Mouse (Mus musculus): ENCODE results near the gene Rnf207. TPM values are rescaled to one million over a fixed set of nuclear protein-coding genes. Genes with fewer than 3 reads are reported as not detected.

The Rnf207 gene
- 0.35 TPM in 1 of 2 replicates, not detected in the other for total RNA-seq (2017)

GRCm38 (mm10) chr4:152318517-152319234, at the start of gene Rnf207:
TSS of gene Rnf207 (minus strand) at chr4:152318993.
- ATAC-seq (replicated peaks in 1 of 2; ENCODE audit: insufficient read depth in 1 of 2, low FRiP score in 2 of 2, low TSS enrichment in 1 of 2, low read depth in 1 of 2, poor library complexity in 2 of 2, severe bottlenecking in 2 of 2) = peak; percentile 80

- ATAC-seq (replicated peaks in 1 of 2; ENCODE audit: insufficient read depth in 1 of 2, low FRiP score in 2 of 2, low TSS enrichment in 1 of 2, low read depth in 1 of 2, poor library complexity in 2 of 2, severe bottlenecking in 2 of 2) = no peak
Observed at GRCm38 (mm10) chr4:152365228-152365627, 46.4 kb upstream of the Rnf207 start.

- ATAC-seq (replicated peaks in 1 of 2; ENCODE audit: insufficient read depth in 1 of 2, low FRiP score in 2 of 2, low TSS enrichment in 1 of 2, low read depth in 1 of 2, poor library complexity in 2 of 2, severe bottlenecking in 2 of 2) = peak; percentile 74 to 83
Observed at GRCm38 (mm10) chr4:152362180-152362579, 43.4 kb upstream of the Rnf207 start.

GRCm38 (mm10) chr4:152360855-152361254, 42.1 kb upstream of the Rnf207 start:
- peak; percentile 56 to 66 for ATAC-seq (replicated peaks in 1 of 2; ENCODE audit: insufficient read depth in 1 of 2, low FRiP score in 2 of 2, low TSS enrichment in 1 of 2, low read depth in 1 of 2, poor library complexity in 2 of 2, severe bottlenecking in 2 of 2)

DNA sequence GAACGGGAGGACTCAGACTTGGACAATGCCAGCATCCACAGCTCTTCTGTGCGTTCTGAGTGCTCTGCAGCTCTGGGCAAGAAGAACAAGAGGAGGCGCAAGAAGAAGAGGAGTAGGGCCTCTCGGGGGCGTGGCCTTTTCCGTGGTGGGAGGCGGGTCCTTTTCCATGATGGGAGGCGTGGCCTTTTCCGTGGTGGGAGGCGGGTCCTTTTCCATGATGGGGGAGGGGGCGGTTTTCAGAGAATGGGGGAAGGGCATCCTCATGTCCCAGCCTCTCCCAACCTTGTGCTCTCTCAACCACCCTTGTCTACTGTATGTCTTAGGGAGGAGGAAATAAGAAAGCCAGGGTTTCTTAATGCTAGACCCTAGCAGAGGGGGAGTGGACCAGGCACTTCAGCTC, 40.9 kb upstream of the Rnf207 start:
- ATAC-seq (replicated peaks in 1 of 2; ENCODE audit: insufficient read depth in 1 of 2, low FRiP score in 2 of 2, low TSS enrichment in 1 of 2, low read depth in 1 of 2, poor library complexity in 2 of 2, severe bottlenecking in 2 of 2) = no peak

DNA sequence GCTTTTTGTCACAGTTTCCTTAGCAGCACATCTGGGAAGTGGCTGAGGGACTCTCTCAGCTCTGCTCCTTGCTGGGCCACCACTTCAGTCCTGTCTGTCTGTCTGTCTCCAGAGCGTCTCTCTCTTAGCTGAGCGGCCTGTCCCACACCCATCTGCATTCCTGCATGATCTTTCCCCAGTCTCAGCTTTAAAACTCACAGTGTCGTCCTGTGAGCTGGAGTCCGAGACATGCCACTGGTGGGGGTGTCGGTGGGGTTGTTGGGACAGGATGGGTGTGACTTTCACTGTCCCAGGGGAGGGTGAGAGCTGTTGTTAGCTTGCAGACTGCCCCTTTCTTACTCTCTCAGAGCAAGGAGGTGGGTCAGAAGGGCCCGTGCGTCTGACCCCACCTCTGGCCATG, 36.9 kb upstream of the Rnf207 start:
- no peak for ATAC-seq (replicated peaks in 1 of 2; ENCODE audit: insufficient read depth in 1 of 2, low FRiP score in 2 of 2, low TSS enrichment in 1 of 2, low read depth in 1 of 2, poor library complexity in 2 of 2, severe bottlenecking in 2 of 2)

GRCm38 (mm10) chr4:152353886-152354637, 35.3 kb upstream of the Rnf207 start:
- no peak for ATAC-seq (replicated peaks in 1 of 2; ENCODE audit: insufficient read depth in 1 of 2, low FRiP score in 2 of 2, low TSS enrichment in 1 of 2, low read depth in 1 of 2, poor library complexity in 2 of 2, severe bottlenecking in 2 of 2)

DNA sequence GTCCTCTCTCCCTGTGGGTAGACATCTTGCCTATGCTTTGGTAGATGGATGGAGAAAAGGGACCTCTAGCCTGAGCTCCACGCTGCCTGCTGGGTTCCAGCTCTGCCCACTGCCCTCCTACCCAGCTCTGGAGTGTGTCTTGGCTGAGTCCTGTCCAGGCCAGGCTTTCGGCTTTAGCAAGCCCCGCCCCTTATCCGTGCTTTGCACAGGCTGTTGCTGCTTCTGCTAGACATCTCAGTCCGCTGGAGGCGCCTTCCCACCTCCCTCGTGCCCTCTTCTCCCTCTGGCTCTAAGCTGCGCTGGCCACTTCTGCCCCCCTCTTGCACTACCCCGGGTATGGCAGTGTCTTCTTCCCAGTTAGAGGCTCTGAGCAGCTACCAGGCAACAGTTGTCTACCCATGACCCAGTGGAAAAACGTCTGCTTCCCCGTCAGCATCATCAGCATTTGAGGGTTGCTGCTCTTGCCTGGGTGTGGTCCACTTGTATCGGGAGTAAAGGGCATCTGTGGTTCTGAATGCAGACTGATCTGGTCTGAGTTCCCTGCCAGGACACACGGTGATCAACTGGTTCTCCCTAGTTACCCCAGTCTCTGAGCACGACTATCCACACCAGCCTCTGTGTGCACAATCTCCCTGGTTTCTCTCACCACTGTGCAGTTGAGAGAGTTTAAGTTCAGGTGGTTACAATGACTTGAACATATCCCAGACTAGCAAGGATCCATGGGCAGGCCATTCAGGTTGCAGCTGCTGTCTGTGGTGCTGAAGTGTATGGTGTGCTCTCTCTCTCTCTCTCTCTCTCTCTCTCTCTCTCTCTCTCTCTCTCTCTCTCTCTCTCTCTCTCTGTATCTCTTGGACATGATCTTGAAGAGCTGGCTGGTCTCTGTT, 32.9 kb upstream of the Rnf207 start:
- peak in 1 of 2 experiments; percentile 17; a peak in 1 of 4 replicates for ATAC-seq (replicated peaks in 1 of 2; ENCODE audit: insufficient read depth in 1 of 2, low FRiP score in 2 of 2, low TSS enrichment in 1 of 2, low read depth in 1 of 2, poor library complexity in 2 of 2, severe bottlenecking in 2 of 2)

DNA sequence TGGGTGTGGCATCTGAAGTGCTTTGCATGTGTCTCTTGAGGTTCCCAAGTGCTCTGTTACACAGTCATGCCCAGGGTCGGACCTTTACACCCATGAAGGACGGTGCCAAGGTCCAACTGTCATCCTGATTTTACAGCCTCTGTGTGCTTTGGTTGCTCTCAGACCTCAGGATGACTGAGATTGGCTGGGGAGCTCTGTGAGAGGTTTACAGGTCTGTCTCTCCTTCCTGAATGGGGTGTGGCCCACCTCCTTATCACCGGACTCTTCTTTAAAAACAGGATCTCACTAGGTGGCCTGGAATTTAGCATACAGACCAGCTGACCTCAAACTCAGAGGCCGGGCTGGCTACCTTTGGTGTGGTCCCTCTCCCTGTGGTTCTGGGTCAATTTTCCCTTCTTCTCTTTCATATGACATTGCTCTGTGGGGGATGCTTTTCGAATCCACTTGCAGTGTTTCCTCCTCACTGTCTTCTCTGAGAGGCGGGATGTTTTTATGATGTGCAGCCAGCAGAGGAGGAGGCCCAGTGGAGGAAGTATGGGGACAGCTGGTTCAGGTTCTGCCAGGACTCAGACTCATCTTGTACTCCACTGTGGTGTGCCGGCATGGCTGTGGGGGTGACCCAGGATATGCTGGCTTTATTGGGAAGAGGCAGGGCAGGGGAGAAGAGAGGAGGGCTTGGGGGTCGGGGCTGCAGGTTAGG, 32.1 kb upstream of the Rnf207 start:
- ATAC-seq (replicated peaks in 1 of 2; ENCODE audit: insufficient read depth in 1 of 2, low FRiP score in 2 of 2, low TSS enrichment in 1 of 2, low read depth in 1 of 2, poor library complexity in 2 of 2, severe bottlenecking in 2 of 2) = no peak

- no peak for ATAC-seq (replicated peaks in 1 of 2; ENCODE audit: insufficient read depth in 1 of 2, low FRiP score in 2 of 2, low TSS enrichment in 1 of 2, low read depth in 1 of 2, poor library complexity in 2 of 2, severe bottlenecking in 2 of 2)
Observed at GRCm38 (mm10) chr4:152349837-152350381, 31.1 kb upstream of the Rnf207 start.

DNA sequence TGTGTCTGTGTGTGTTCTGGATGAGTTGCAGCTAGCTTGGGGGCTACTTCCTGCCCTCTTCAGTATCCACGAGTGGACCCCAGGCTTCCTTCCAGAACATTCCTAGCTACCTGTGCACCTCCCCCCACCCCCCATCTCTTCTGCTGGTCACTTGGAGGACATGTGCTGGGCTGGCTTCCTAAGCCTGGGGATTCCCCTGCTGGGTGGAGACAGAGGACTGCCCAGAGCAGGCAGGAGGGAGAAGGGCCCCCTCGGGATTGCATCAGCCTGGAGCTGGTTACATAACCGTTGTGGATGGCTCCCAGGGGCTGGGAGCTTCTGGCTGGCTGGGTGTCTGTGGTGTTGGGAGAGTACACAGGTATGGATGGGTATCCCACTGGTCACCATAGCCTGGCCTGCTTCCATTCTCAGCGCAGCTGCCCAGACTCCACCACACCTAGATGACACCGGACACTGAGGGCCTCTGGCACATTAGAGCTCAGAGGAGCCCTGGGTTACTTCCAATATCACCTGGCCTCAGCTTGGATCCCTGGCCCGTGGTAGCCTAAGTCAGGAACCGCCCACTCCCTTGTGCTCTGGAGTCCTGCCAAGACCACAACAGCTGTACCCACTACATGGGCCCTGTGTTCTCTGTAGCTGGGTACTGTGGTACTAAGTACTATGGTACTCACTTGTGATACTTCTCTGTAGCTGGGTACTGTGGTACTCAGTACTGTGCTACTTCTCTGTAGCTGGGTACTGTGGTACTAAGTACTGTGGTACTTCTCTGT, 26.5 kb upstream of the Rnf207 start:
- ATAC-seq (replicated peaks in 1 of 2; ENCODE audit: insufficient read depth in 1 of 2, low FRiP score in 2 of 2, low TSS enrichment in 1 of 2, low read depth in 1 of 2, poor library complexity in 2 of 2, severe bottlenecking in 2 of 2) = peak in 1 of 2 experiments; percentile 5; a peak in 1 of 4 replicates

GRCm38 (mm10) chr4:152344651-152345050, 25.9 kb upstream of the Rnf207 start:
- no peak for ATAC-seq (replicated peaks in 1 of 2; ENCODE audit: insufficient read depth in 1 of 2, low FRiP score in 2 of 2, low TSS enrichment in 1 of 2, low read depth in 1 of 2, poor library complexity in 2 of 2, severe bottlenecking in 2 of 2)

DNA sequence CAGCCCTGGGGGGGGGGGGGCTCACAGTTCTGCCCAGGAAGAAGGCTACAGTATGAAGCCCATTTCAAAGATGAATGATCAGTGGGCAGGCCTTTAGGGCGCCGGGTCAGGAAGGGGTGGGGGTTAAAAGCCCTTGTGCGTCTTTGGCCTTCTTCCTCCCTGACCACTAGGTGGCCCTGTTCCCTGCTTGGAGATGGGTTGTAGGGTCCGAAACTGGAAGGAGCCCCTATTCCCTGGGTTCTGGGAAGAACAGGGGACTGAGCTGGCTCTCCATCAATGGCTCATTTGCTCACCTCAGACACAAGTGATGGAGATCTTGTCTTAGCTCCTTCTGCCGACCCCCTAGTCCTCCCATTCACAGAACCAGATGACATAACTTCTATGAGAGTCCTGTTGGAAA, 24.5 kb upstream of the Rnf207 start:
- ATAC-seq (replicated peaks in 1 of 2; ENCODE audit: insufficient read depth in 1 of 2, low FRiP score in 2 of 2, low TSS enrichment in 1 of 2, low read depth in 1 of 2, poor library complexity in 2 of 2, severe bottlenecking in 2 of 2) = 0 out of 4 replicates have a peak, but pooled peaks have one; percentile 30 to 58

DNA sequence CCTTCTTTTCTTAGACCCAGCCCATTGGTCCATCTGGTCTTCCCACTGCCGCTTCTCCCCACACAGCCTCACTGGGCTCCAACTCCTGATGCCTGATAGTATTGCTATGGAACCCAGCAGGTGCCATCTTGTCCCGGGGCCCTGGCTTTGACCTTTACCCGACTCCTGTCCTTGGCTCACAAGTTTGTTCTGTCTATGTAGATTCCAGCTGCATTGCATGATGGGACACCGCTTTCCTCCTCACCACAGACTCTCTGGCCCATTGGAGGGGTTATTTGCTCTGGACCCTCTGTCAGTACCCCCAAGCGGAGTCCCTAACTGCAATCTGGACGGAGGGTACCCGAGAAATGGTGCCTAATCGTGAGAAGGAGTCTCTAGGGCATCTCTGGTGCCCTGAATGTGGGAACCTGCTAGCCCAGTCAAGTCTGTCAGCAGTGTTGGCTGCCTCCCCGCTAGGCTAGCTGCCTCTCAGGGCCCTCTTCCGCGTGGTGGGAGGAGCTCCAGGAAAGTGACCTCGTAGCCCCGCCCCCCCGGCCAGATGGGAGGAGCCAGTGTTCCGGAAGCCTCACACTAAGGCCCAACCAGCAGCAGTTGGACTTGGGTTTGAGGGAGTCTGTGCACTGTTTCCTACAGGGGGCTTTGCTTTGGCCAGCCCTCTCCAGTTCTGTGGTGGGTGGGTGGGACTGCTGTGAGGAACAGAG, 21.9 kb upstream of the Rnf207 start:
- peak; percentile 29 to 56 for ATAC-seq (replicated peaks in 1 of 2; ENCODE audit: insufficient read depth in 1 of 2, low FRiP score in 2 of 2, low TSS enrichment in 1 of 2, low read depth in 1 of 2, poor library complexity in 2 of 2, severe bottlenecking in 2 of 2)

GRCm38 (mm10) chr4:152339293-152339790, 20.5 kb upstream of the Rnf207 start:
- no peak for ATAC-seq (replicated peaks in 1 of 2; ENCODE audit: insufficient read depth in 1 of 2, low FRiP score in 2 of 2, low TSS enrichment in 1 of 2, low read depth in 1 of 2, poor library complexity in 2 of 2, severe bottlenecking in 2 of 2)
